Mouse (Mus musculus): ENCODE results near the gene Mrpl35. TPM values are rescaled to one million over a fixed set of nuclear protein-coding genes. Genes with fewer than 3 reads are reported as not detected.

The Mrpl35 gene
- total RNA-seq, 2 experiments from 2014 or later = 31.3 to 32.3 TPM

Other genes with a start within 250 kb of the Mrpl35 start
- 10 to 100 TPM; 28.4 to 34.0 TPM for gene Kdm3a, start 194.0 kb downstream of the Mrpl35 start, total RNA-seq (2021)
- 100 to 1,000 TPM; 134 TPM for gene Reep1, start 119.4 kb downstream of the Mrpl35 start, total RNA-seq (2021)
- 100 to 1,000 TPM; 137 to 141 TPM for gene Immt, start 4.4 kb upstream of the Mrpl35 start, total RNA-seq (2021)
- 10 to 100 TPM; 66.2 to 68.8 TPM for gene Ptcd3, start 81.8 kb upstream of the Mrpl35 start, total RNA-seq (2021)
- 10 to 100 TPM; 28.5 to 32.3 TPM for gene Polr1a, start 82.1 kb upstream of the Mrpl35 start, total RNA-seq (2021)

Measured in left cerebral cortex, postnatal 14 days (tissue).